Mouse (Mus musculus): Measurements from ENCODE around the gene Ube2d1. TPM values are rescaled to one million over a fixed set of nuclear protein-coding genes. Genes with fewer than 3 reads are reported as not detected.

Ube2d1 gene
- total RNA-seq, 2 experiments from 2014 or later, result 51.3 to 56.1 TPM

- DNase-seq (ENCODE audit: low spot score in 2 of 2), result no peak
- intact Hi-C loops (cut with DNase I), result loop anchor here (5.0 kb wide), 1 partner anchor 44 kb away; no protein-coding TSS in a partner anchor
Observed at GRCm38 (mm10) chr10:71238240-71238554, 46.9 kb downstream of the Ube2d1 start, which contains the start of gene Tfam. Tfam (minus strand) TSS chr10:71238280.

- peak; percentile 92 to 97 for DNase-seq (ENCODE audit: low spot score in 2 of 2)
- intact Hi-C loops (cut with DNase I), result loop anchor here (5.0 kb wide), 1 partner anchor 45 kb away; no protein-coding TSS in a partner anchor
Observed at GRCm38 (mm10) chr10:71237516-71238239, 47.4 kb downstream of the Ube2d1 start.

GRCm38 (mm10) chr10:71234071-71234470, 51.0 kb downstream of the Ube2d1 start:
- no peak for DNase-seq (ENCODE audit: low spot score in 2 of 2)
- intact Hi-C loops (cut with DNase I), result no loop called here

- intact Hi-C loops (cut with DNase I), result loop anchor here (10.0 kb wide), 1 partner anchor 911 kb away; no protein-coding TSS in a partner anchor
- DNase-seq (ENCODE audit: low spot score in 2 of 2), result peak; percentile 78 to 81
Observed at GRCm38 (mm10) chr10:71225894-71226293, 59.2 kb downstream of the Ube2d1 start.

GRCm38 (mm10) chr10:71223101-71223500, 62.0 kb downstream of the Ube2d1 start:
- intact Hi-C loops (cut with DNase I), result loop anchor here (10.0 kb wide), 1 partner anchor 908 kb away; no protein-coding TSS in a partner anchor
- DNase-seq (ENCODE audit: low spot score in 2 of 2), result no peak

GRCm38 (mm10) chr10:71222639-71223038, 62.4 kb downstream of the Ube2d1 start:
- DNase-seq (ENCODE audit: low spot score in 2 of 2), result no peak
- intact Hi-C loops (cut with DNase I), result loop anchor here (10.0 kb wide), 1 partner anchor 908 kb away; no protein-coding TSS in a partner anchor

- intact Hi-C loops (cut with DNase I), result loop anchor here (5.0 to 10.0 kb wide), 4 partner anchors 241 to 654 kb away; no protein-coding TSS in a partner anchor
- peak; percentile 85 for DNase-seq (ENCODE audit: low spot score in 2 of 2)
Observed at GRCm38 (mm10) chr10:71218228-71218892, 66.7 kb downstream of the Ube2d1 start.

GRCm38 (mm10) chr10:71215996-71216395, 69.1 kb downstream of the Ube2d1 start:
- no peak for DNase-seq (ENCODE audit: low spot score in 2 of 2)
- intact Hi-C loops (cut with DNase I), result loop anchor here (5.0 to 10.0 kb wide), 4 partner anchors 239 to 651 kb away; no protein-coding TSS in a partner anchor

Other genes with a start within 250 kb of the Ube2d1 start
- gene Bicc1, start 125.6 kb downstream of the Ube2d1 start, total RNA-seq (2021), result 1 to 10 TPM; 5.0 to 5.2 TPM
- gene Tfam, start 47.0 kb downstream of the Ube2d1 start, total RNA-seq (2021), result 10 to 100 TPM; 39.5 to 43.6 TPM
- gene Cisd1, start 59.7 kb upstream of the Ube2d1 start, total RNA-seq (2021), result 100 to 1,000 TPM; 133 TPM
- gene Ipmk, start 62.5 kb upstream of the Ube2d1 start, total RNA-seq (2021), result 10 to 100 TPM; 26.0 to 31.6 TPM

Data from left cerebral cortex, postnatal 25 days (tissue).